Mouse (Mus musculus) heart, postnatal 25 days (tissue): ENCODE data around the gene Akap2. TPM values are rescaled to one million over a fixed set of nuclear protein-coding genes. Genes with fewer than 3 reads are reported as not detected.
A peak's percentile ranks its signal among the peaks of the same experiment; 100 is the strongest.

ENCODE experiments used
- DNase-seq: peaks from one replicate; pipeline ENCODE4 v3.0.0; 2022; ENCODE audit warnings: low spot score
- intact Hi-C: fragments of 180-260 bp; cut with DNase I; formaldehyde crosslinking; loops from one replicate; pipeline ENCODE4 v1.15.1; 2025
- total RNA-seq, 2 experiments: library from RNA; stranded (reverse); gene quantifications; 2 replicates each; pipeline ENCODE4 v1.2.3; 2021

The Akap2 gene
- total RNA-seq, 2 experiments from 2014 or later: 84.4 to 96.1 TPM

GRCm38 (mm10) chr4:57743325-57743929, 26.0 kb downstream of the Akap2 start:
- DNase-seq: no peak
- intact Hi-C loops: no loop called here

DNA sequence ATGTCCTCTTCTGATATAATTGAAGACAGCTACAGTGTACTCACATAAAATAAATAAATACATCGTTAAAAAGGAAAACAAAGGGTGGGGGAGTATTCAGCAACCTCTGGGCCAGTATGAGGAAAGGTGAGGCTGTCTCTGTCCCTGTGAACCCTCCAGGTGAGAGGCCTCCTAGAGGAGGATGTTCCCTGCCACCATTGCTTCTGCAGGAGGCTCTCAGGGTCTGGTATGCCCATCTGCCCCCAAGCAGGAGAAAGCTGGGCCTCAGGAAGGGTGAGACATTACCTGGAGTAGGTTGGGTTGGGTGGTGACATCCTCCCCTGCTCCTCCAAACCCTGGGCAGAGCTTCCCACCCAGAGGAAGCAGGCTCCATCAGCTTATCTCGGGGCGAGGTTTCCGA, 33.2 kb downstream of the Akap2 start:
- DNase-seq: no peak
- intact Hi-C loops: no loop called here

DNA sequence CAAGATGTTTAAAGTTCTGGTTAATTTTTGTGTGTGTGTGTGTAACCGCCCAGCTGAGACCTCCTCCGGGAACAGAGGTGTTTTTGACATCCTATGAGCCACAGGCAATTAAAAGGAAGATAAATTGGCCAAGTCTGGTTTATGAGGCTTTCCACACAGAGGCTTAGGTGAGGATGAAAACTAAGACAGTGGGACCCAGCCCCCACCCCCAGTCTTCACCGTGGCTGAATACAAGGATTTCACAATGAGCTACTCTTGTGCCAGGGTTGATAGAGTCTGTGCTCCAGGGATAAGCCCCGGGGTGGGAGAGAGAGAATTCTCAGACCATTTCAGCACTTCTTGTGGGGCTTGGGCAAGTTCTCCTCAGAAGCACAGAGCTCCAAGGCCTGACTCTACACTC, 33.6 kb downstream of the Akap2 start:
- DNase-seq: no peak
- intact Hi-C loops: no loop called here

DNA sequence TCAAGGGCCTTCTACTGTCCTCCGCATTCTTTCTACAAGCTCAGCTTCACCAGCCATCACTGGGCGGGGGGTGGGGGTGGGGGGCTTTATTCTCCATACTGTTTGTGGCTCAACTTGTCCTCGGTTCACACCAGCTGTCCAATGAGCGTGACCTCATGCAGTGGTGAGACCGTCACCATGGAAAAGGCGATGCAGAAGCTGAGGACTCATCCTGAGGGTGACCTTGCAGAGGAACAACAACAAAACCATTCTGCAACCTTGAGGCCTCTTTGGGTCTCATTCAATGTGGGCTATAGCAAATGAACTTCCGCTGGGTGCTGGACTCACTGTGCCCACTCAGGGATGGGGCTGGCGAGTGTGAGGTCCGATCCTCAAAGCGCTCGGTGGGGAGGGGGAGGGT, 34.1 kb downstream of the Akap2 start:
- intact Hi-C loops: no loop called here
- no peak for DNase-seq

- no peak for DNase-seq
- intact Hi-C loops: no loop called here
These were observed 37.6 kb downstream of the Akap2 start for GRCm38 (mm10) chr4:57755085-57755484.

- intact Hi-C loops: no loop called here
- no peak for DNase-seq
These were observed 40.5 kb downstream of the Akap2 start for GRCm38 (mm10) chr4:57757997-57758396.

DNA sequence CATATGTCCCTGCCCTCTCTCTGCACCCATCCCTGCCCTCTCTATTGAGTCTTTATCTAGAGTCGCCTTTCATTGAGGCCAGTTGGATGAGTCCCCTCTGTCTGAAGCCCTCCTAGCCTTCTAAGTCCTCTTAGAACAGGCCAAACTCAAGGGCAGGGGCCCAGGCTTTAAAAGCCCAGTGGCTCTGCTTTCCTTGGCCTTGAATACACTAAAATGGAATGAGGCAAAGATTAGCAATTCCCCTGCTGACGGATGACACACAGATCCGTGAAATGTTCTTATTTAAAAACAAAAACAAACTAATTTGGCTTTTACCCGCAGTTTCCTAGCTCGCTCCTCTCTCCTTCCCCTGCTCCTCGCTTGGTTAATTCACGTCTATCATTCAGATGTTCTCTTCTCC, 45.0 kb downstream of the Akap2 start:
- no peak for DNase-seq
- intact Hi-C loops: no loop called here

DNA sequence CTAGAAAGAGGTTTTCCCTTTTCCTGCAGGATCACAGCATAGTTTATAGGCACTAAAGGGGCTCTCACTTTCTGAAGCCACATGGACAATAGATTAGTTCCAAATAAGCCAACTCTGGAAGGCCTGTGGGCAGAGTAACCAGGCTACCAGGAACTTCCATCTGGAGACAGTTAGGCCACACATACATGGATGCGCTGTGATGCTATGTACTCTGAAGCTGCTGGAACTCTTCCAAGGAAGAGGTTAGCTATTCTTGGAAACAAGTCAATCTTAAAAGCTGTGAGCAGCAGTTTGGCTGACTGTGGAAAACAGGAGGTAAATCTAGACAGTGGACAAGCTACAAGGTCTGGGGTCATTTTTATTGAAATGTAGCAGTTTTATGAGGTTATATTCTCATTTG, 46.9 kb downstream of the Akap2 start:
- intact Hi-C loops: no loop called here
- no peak for DNase-seq

DNA sequence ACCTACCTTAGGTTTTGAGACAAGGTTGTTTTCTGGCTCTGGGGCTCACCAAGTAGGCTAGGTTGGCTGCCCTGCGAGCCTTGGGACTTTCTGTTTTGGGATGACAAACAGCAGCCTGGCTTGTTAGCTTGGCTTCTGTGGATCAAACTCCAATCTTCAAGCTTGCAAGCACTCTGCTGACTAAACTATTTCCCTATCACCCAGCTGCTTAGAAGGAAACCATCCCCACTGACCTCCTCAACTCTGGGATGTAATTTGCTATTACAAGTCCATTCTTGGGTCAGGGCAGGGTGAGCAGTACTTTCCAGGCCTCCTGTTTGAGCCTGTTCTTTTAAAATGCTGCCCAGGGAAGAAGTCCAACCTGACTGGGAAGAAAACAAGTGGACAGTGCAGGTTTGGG, 47.5 kb downstream of the Akap2 start:
- no peak for DNase-seq
- intact Hi-C loops: no loop called here

DNA sequence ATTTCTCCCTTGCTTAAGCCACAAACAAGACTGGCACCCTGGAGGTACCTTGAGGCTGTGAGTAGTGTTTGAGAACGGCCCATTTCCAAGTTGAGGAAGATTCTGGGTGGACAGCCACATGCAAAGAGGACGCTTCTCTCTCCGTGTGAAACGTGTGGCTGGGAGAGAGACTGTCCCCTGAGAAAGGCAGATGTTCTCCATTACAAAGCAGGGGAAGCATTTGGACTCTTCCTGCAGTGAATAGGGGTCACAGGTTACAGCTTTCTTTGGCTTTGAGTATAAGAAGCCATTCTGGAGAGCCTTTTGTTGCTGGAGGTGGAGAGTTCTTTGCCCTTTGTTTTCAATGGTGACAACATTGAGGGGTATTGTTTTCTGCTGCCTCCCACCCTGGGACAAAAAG, 48.3 kb downstream of the Akap2 start:
- intact Hi-C loops: no loop called here
- no peak for DNase-seq

DNA sequence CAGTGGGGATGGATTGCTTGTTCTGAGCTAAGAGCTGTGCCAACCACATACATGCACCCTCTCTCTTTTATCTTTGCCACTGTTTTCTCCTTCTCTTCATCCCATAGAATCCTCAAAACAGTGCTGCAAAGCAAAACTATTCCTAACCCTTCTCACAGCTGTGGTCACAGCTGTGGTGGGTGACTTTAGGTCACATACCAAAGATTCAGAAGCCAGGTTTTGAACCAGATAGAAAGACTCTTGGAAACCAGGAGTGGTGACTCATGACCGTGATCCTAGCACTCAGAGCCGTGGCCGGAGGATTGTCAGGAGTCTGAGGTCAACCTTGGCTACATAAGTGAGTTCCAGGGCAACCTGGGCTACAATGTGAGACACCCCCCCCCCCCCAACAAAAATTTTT, 51.5 kb downstream of the Akap2 start:
- no peak for DNase-seq

DNA sequence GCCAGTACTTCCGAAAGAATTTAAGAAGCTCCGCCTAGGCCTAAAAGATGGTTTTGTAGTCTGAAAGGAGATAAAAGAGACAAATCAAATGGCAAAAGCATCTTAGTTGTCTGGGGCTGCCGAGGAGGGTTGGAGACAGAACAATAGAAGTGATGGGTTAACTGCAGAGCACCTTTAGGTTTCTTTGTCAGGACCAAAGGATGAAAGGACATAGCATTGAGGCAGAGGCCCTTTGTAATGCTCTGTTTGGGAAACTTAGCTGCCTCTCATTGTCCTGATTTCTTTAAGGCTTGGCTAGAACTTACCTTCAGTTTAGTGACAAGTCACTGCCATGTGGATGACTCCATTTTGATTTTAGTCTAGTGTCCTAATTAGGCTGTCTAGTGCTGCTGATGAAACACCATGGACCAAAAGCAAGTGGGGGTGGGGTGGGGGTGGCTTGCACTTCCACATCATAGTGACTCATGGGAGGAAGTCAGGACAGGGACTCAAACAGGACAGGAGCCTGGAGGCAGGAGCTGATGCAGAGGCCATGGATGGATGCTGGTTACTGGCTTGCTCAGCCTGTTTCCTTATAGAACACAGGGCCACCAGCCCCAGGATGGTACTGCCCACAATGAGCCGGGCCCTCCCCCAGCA, 52.8 kb downstream of the Akap2 start:
- DNase-seq: no peak
- intact Hi-C loops: no loop called here

More for the DNA sequence above, 51.5 kb downstream of the Akap2 start:
- intact Hi-C loops: no loop called here

DNA sequence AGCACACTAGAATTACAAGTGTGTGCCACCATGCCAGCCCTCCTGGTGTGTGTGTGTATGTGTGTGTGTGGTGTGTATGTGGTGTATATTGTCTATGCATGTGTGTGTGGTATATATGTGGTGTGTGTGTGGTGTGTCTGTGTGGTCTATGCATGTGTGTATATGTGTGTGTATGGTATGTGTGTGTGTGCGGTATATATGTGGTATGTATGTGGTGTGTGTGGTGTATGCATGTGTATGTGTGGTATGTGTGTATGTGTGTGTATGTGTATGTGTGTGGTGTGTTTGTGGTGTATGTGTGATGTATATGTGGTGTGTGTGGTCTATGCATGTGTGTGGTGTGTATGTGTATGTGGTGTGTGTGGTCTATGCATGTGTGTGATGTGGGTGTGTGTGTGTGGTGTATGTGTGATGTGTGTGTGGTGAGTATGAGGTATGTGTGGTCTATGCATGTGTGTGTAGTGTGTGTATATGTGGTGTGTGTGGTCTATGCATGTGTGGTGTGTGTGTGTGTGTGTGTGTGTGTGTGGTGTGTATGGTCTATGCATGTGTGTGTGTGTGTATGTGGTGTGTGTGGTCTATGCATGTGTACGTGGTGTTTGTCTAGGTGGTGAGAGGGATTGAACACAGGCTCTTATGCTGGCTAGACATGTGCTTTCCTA, 54.2 kb downstream of the Akap2 start:
- intact Hi-C loops: no loop called here
- no peak for DNase-seq

- DNase-seq: peak; percentile 57
- intact Hi-C loops: no loop called here
These were observed 55.5 kb downstream of the Akap2 start for GRCm38 (mm10) chr4:57772851-57773510.

DNA sequence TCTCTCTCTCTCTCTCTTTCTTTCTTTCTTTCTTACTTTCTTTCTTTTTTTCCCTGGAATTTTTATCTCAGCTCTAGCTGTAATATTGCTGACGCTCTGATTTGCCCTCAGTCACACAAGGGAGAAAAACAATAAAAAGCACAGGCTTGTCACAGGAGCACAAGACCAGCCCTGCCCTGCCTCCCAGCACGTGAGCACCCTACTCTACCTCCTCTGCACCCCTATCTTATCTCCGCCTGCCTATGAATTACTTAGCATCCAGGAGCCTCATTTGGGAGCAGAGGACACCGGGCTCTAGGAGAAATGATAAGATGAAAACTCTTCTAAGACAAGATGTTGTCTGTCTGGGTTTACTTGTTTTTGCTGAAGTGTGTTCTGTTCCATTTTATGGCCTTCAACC, 57.1 kb downstream of the Akap2 start:
- intact Hi-C loops: no loop called here
- DNase-seq: no peak

- DNase-seq: no peak
- intact Hi-C loops: no loop called here
These were observed 58.1 kb downstream of the Akap2 start for GRCm38 (mm10) chr4:57775582-57775981.

DNA sequence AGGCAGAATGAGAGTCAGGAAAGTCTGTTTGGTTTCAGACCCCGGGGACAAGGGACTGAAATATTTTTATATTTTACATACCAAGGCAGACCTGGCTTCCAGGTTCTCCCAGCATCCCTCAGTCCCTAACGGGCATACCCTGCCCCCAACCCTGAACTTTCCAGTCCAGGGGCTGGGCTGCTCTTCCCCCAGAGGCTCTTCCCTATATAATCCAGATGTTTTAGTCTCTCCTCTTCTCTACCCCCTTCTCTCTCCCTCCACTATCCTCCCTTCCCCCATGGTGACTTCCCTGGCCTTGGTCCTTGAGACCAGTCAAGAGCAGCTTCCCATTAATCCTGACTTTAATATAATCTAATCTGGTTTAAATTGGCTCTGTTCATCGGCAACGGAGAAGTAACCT, 62.9 kb downstream of the Akap2 start:
- no peak for DNase-seq

GRCm38 (mm10) chr4:57780833-57781641, 63.6 kb downstream of the Akap2 start:
- intact Hi-C loops: loop anchor here (5.0 kb wide), 1 partner anchor 101 kb away; no protein-coding TSS in a partner anchor
- DNase-seq: no peak

More for the DNA sequence above, 62.9 kb downstream of the Akap2 start:
- intact Hi-C loops: loop anchor here (5.0 kb wide), 1 partner anchor 102 kb away; no protein-coding TSS in a partner anchor

- intact Hi-C loops: loop anchor here (2.0 to 5.0 kb wide), 4 partner anchors 33 to 107 kb away; no protein-coding TSS in a partner anchor
- DNase-seq: peak; percentile 65
These were observed 64.5 kb downstream of the Akap2 start for GRCm38 (mm10) chr4:57781994-57782393.
